Mouse (Mus musculus) liver, embryonic 13.5 days (tissue): ENCODE measurements around the gene Col1a1. TPM values are rescaled to one million over a fixed set of nuclear protein-coding genes. Genes with fewer than 3 reads are reported as not detected.

Experiments
- ATAC-seq: fragments of 200-750 bp; cut with Nextera tagmentation; 2 replicates; pipeline ENCODE4 v1.8.0; 2017; ENCODE audit warnings: low read depth, mild to moderate bottlenecking, moderate number of reproducible peaks, moderate library complexity
- DNase-seq: peaks from one replicate; pipeline ENCODE4 v3.0.0; 2022
- H3K27ac ChIP-seq: fragments of 300-500 bp; sonication (generic); 2 replicates; pipeline ENCODE4 v1.5.1; 2015; ENCODE audit warnings: moderate library complexity, mild to moderate bottlenecking, inconsistent platforms
- H3K27me3 ChIP-seq: fragments of 300-500 bp; sonication (generic); 2 replicates; pipeline ENCODE4 v1.6.1; 2015; ENCODE audit warnings: mild to moderate bottlenecking, inconsistent platforms
- H3K36me3 ChIP-seq: fragments of 300-500 bp; sonication (generic); 2 replicates; pipeline ENCODE4 v1.6.1; 2015; ENCODE audit warnings: mild to moderate bottlenecking, inconsistent platforms
- H3K4me1 ChIP-seq: fragments of 300-500 bp; sonication (generic); replicated peaks from 2 replicates; pipeline ENCODE4 v1.6.1; 2015; ENCODE audit warnings: inconsistent platforms
- H3K4me2 ChIP-seq: fragments of 300-500 bp; sonication (generic); 2 replicates; pipeline ENCODE4 v1.6.1; 2015; ENCODE audit warnings: inconsistent platforms, mild to moderate bottlenecking, moderate library complexity
- H3K4me3 ChIP-seq: fragments of 300-500 bp; sonication (generic); replicated peaks from 2 replicates; pipeline ENCODE4 v1.5.1; 2015; ENCODE audit warnings: mild to moderate bottlenecking, inconsistent platforms
- H3K9ac ChIP-seq: fragments of 300-500 bp; sonication (generic); 2 replicates; pipeline ENCODE4 v1.6.1; 2015; ENCODE audit warnings: mild to moderate bottlenecking, inconsistent platforms
- H3K9me3 ChIP-seq: fragments of 300-500 bp; sonication (generic); replicated peaks from 2 replicates; pipeline ENCODE4 v1.6.1; 2016; ENCODE audit warnings: inconsistent platforms
- WGBS: fragments of 180-500 bp; shearing (Covaris S2); methylation state at CpG from one replicate; pipeline ENCODE4 v1.1.7; 2015; ENCODE audit not compliant: insufficient replicate concordance; 5-methylcytosine and 5-hydroxymethylcytosine counted together
- polyA plus RNA-seq: library from polyadenylated mRNA; unstranded; fragments of >200 nt; fragmentation: Nextera tagmentation; extraction: Ambion mirVana; gene quantifications from 2 replicates; pipeline ENCODE4 v1.2.1, GENCODE M21; 2015

The Col1a1 gene
- polyA plus RNA-seq, 1 experiment from 2014 or later, result 83.0 TPM

GRCm38 (mm10) chr11:94978178-94978915, 42.3 kb downstream of the Col1a1 start:
- Histone ChIP-seq H3K4me2 (peak overlapping the region; percentile 25), H3K27ac (no peak overlapping the region), H3K4me1 (peaks cover 24% of the 10 kb centered on the region), H3K27me3 (no peaks in the 10 kb centered on the region), H3K36me3 (no peaks in the 10 kb centered on the region), H3K9me3 (no peaks in the 10 kb centered on the region), H3K9ac (no peak overlapping the region), H3K4me3 (no peak overlapping the region)
- DNase-seq (no peak), ATAC-seq (no peak)
- WGBS, result 41% methylated on average over 9 of the region's 9 CpGs

- WGBS, result 0% methylated on average over 20 of the region's 20 CpGs
- Histone ChIP-seq H3K9me3 (no peaks in the 10 kb centered on the region), H3K4me3 (peak overlapping the region; percentile 33), H3K27me3 (no peaks in the 10 kb centered on the region), H3K9ac (peak overlapping the region; percentile 56), H3K27ac (peak overlapping the region; percentile 80), H3K4me1 (peaks cover 25% of the 10 kb centered on the region), H3K36me3 (no peaks in the 10 kb centered on the region), H3K4me2 (peak overlapping the region; percentile 63)
- peak; percentile 94 for DNase-seq
- ATAC-seq, result peak; percentile 84
Measured at GRCm38 (mm10) chr11:94978947-94979346, 42.9 kb downstream of the Col1a1 start.

GRCm38 (mm10) chr11:94979462-94980179, 43.6 kb downstream of the Col1a1 start:
- ATAC-seq (peak; percentile 74), DNase-seq (no peak)
- Histone ChIP-seq H3K9me3 (no peaks in the 10 kb centered on the region), H3K4me3 (peak overlapping the region; percentile 33; the same call in 1 of the 2 replicates), H3K4me2 (peak overlapping the region; percentile 63), H3K9ac (peak overlapping the region; percentile 56), H3K4me1 (peaks cover 32% of the 10 kb centered on the region), H3K27ac (peak overlapping the region; percentile 80), H3K36me3 (no peaks in the 10 kb centered on the region), H3K27me3 (no peaks in the 10 kb centered on the region)
- 53% methylated on average over 11 of the region's 11 CpGs for WGBS

DNA sequence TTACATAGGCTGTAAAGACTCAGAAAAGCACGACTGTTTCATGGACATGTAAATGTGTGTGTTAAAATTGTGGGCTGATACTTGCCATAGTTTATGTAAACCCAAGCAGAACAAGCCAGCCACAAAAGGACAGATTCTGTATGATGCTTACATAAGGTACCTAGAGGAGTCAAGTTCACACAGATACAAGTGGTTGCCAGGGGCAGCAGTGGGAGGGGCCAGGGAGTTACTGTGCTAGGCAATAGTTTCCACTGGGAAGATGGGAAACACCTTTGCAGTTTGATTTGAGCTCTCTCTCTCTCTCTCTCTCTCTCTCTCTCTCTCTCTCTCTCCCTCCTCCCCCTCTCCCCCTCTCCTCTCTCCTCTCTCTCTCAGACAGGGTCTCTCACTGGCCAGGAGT, 49.1 kb downstream of the Col1a1 start:
- H3K9ac ChIP-seq, result no peak overlapping the region
- H3K27ac ChIP-seq, result no peak overlapping the region
- no peaks in the 10 kb centered on the region for H3K36me3 ChIP-seq
- peak overlapping the region; percentile 7; the same call in 1 of the 2 replicates for H3K4me2 ChIP-seq
- ATAC-seq (no peak), DNase-seq (no peak)
- peaks cover 66% of the 10 kb centered on the region for H3K4me1 ChIP-seq
- no peaks in the 10 kb centered on the region for H3K9me3 ChIP-seq
- H3K4me3 ChIP-seq, result no peak overlapping the region
- no peaks in the 10 kb centered on the region for H3K27me3 ChIP-seq
- 30% methylated on average over 1 of the region's 1 CpGs for WGBS

DNA sequence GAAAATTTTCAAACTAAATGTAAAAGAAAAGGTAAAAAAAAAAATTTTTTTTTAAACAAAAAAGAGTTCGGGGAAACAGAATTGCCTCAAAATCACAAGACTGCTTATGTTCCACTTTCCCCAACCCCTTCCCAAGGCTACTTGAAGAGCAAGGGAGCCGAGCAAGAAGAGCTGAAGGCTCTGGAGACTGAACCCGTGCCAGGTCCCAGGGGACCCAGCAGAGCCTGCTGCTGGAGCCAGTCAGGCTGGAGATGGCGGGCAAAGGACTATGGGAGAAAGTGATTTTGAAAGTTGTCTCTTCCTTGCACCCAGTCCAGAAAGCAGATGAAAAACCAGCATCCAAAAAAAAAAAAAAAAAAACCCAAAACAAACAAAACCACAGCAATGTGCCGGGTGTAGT, 49.8 kb downstream of the Col1a1 start:
- Histone ChIP-seq H3K36me3 (no peaks in the 10 kb centered on the region), H3K9ac (no peak overlapping the region), H3K4me1 (peaks cover 67% of the 10 kb centered on the region), H3K9me3 (no peaks in the 10 kb centered on the region), H3K4me3 (no peak overlapping the region), H3K4me2 (no peak overlapping the region), H3K27ac (no peak overlapping the region), H3K27me3 (no peaks in the 10 kb centered on the region)
- 68% methylated on average over 5 of the region's 5 CpGs for WGBS
- ATAC-seq (no peak), DNase-seq (no peak)

GRCm38 (mm10) chr11:94986435-94986834, 50.4 kb downstream of the Col1a1 start:
- Histone ChIP-seq H3K4me3 (no peak overlapping the region), H3K9me3 (no peaks in the 10 kb centered on the region), H3K27me3 (no peaks in the 10 kb centered on the region), H3K4me1 (peaks cover 67% of the 10 kb centered on the region), H3K27ac (no peak overlapping the region), H3K36me3 (no peaks in the 10 kb centered on the region), H3K4me2 (no peak overlapping the region), H3K9ac (no peak overlapping the region)
- no peak for DNase-seq
- ATAC-seq, result no peak
- 53% methylated on average over 2 of the region's 2 CpGs for WGBS

GRCm38 (mm10) chr11:94987341-94987740, 51.3 kb downstream of the Col1a1 start:
- DNase-seq (no peak), ATAC-seq (no peak)
- H3K27me3 ChIP-seq, result no peaks in the 10 kb centered on the region
- no peak overlapping the region for H3K9ac ChIP-seq
- H3K36me3 ChIP-seq, result no peaks in the 10 kb centered on the region
- 53% methylated on average over 6 of the region's 6 CpGs for WGBS
- H3K27ac ChIP-seq, result peak overlapping the region; percentile 47; the same call in 1 of the 2 replicates
- no peaks in the 10 kb centered on the region for H3K9me3 ChIP-seq
- peak overlapping the region; percentile 97; the same call in 1 of the 2 replicates for H3K4me2 ChIP-seq
- H3K4me1 ChIP-seq, result peaks cover 72% of the 10 kb centered on the region
- H3K4me3 ChIP-seq, result no peak overlapping the region

GRCm38 (mm10) chr11:94987851-94988250, 51.8 kb downstream of the Col1a1 start:
- peak overlapping the region; percentile 47; the same call in 1 of the 2 replicates for H3K27ac ChIP-seq
- no peak overlapping the region; the same call in 1 of the 2 replicates for H3K9ac ChIP-seq
- H3K27me3 ChIP-seq, result no peaks in the 10 kb centered on the region
- ATAC-seq (no peak), DNase-seq (no peak)
- peak overlapping the region; percentile 97 for H3K4me2 ChIP-seq
- no peak overlapping the region for H3K4me3 ChIP-seq
- H3K4me1 ChIP-seq, result peaks cover 77% of the 10 kb centered on the region
- H3K9me3 ChIP-seq, result no peaks in the 10 kb centered on the region
- WGBS, result 67% methylated on average over 8 of the region's 8 CpGs
- no peaks in the 10 kb centered on the region for H3K36me3 ChIP-seq

DNA sequence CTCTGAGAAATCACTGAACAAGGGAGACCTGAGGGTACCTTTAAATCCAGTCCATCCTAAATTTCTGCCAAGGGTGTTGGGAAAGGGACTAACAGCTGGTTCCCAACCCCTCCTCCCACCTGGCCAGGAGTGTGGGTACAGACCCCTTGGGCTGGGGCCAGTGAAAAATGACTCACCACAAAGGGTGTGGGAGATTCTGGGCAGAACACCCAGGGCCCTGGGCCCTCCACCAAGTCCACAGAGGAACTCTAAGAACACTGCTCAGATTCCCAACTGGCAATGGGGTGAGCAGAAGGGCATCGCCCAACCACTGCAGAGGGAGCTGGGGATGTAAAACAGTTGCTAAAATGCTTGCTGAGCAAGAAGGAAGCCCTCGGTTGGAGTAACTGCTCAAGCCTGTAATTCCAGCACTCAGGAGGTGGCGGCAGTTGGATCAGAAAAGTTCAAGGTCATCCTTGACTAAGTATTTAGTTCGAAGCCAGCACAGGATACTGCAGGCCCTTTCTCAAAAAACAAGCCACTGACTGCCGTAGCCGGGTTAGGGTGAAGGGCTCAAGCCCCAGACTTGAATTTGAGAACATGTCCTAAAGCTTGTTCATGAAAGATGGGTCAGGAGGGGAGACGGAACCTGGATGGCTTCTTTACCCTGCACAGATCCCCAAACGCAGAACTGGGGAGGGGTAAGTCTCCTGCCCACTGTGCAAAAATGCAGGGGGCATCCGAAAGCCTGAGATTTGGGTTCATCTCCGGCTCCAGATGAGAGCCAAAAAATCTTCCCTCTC, 52.9 kb downstream of the Col1a1 start:
- no peaks in the 10 kb centered on the region for H3K36me3 ChIP-seq
- peak overlapping the region; percentile 98 for H3K9ac ChIP-seq
- H3K27me3 ChIP-seq, result no peaks in the 10 kb centered on the region
- WGBS, result 31% methylated on average over 10 of the region's 10 CpGs
- ATAC-seq (no peak), DNase-seq (no peak)
- H3K4me2 ChIP-seq, result peak overlapping the region; percentile 97
- peaks cover 87% of the 10 kb centered on the region for H3K4me1 ChIP-seq
- H3K4me3 ChIP-seq, result peak overlapping the region; percentile 92
- peak overlapping the region; percentile 91 for H3K27ac ChIP-seq
- H3K9me3 ChIP-seq, result no peaks in the 10 kb centered on the region

- no peaks in the 10 kb centered on the region for H3K27me3 ChIP-seq
- peak overlapping the region; percentile 91 for H3K27ac ChIP-seq
- H3K4me3 ChIP-seq, result peak overlapping the region; percentile 92
- H3K4me2 ChIP-seq, result peak overlapping the region; percentile 97
- peak; percentile 42 for ATAC-seq
- 0% methylated on average over 12 of the region's 12 CpGs for WGBS
- H3K36me3 ChIP-seq, result no peaks in the 10 kb centered on the region
- H3K4me1 ChIP-seq, result peaks cover 87% of the 10 kb centered on the region
- H3K9me3 ChIP-seq, result no peaks in the 10 kb centered on the region
- DNase-seq, result peak; percentile 78
- peak overlapping the region; percentile 98 for H3K9ac ChIP-seq
Measured at GRCm38 (mm10) chr11:94989562-94990017, 53.6 kb downstream of the Col1a1 start.
